Mouse (Mus musculus) lung, adult 2 months (tissue): ENCODE results near the gene Ankub1.

ENCODE experiments used
- CTCF ChIP-seq: fragments of 200-500 bp; IDR thresholded peaks from 2 replicates; pipeline ENCODE4 v1.5.1; 2011; ENCODE audit warnings: mild to moderate bottlenecking, low read length, control low read depth; ENCODE audit not compliant: insufficient read depth
- POLR2A ChIP-seq: fragments of 200-500 bp; IDR thresholded peaks from 2 replicates; pipeline ENCODE4 v1.6.1; 2011; ENCODE audit warnings: low read depth, mild to moderate bottlenecking, control low read depth, low read length, borderline replicate concordance; ENCODE audit errors: extremely low read depth

DNA sequence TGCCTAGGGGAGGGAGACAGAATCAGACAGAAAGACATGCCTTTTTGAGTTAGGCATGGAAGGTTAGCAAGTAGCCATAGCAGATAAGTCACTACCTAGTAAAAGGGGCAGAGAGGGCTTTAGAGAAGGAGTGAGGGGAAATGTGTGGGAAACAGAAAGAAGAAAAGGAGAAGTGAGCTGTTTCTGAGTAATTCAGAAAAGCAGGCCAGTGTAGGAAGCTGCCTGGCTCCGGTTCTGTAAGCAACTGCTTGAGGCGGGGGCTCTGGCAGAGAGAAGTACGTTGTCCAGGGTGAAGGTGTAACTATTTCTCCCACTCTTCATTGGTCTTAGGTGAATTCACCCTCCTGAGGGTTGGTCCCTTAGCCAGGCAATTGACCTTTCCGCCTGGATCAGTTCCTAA, 3.6 kb upstream of the Ankub1 start:
- TF ChIP-seq CTCF (no peak), POLR2A (no peak)
